Mouse (Mus musculus) heart, embryonic 11.5 days (tissue): Measurements from ENCODE around the gene Qsox1. TPM values are rescaled to one million over a fixed set of nuclear protein-coding genes. Genes with fewer than 3 reads are reported as not detected.

Experiments
- ATAC-seq: fragments of 200-750 bp; cut with Nextera tagmentation; replicated peaks from 2 replicates; pipeline ENCODE4 v1.8.0; 2017; ENCODE audit warnings: moderate library complexity; ENCODE audit not compliant: insufficient number of reproducible peaks, low FRiP score, low TSS enrichment
- H3K27ac ChIP-seq: fragments of 300-500 bp; sonication (generic); 2 replicates; pipeline ENCODE4 v1.5.1; 2014; ENCODE audit warnings: mild to moderate bottlenecking, low read depth, low read length
- H3K27me3 ChIP-seq: fragments of 300-500 bp; sonication (generic); 2 replicates; pipeline ENCODE4 v1.6.1; 2014; ENCODE audit warnings: mild to moderate bottlenecking, low read length, mixed read lengths; ENCODE audit not compliant: control insufficient read depth, insufficient read depth
- H3K36me3 ChIP-seq: fragments of 300-500 bp; sonication (generic); 2 replicates; pipeline ENCODE4 v1.6.1; 2014; ENCODE audit warnings: mild to moderate bottlenecking, low read length, moderate library complexity, mixed read lengths; ENCODE audit not compliant: control insufficient read depth, insufficient read depth
- H3K4me1 ChIP-seq: fragments of 300-500 bp; sonication (generic); 2 replicates; pipeline ENCODE4 v1.6.1; 2014; ENCODE audit warnings: low read length; ENCODE audit not compliant: control insufficient read depth, insufficient read depth
- H3K4me2 ChIP-seq: fragments of 300-500 bp; sonication (generic); 2 replicates; pipeline ENCODE4 v1.6.1; 2014; ENCODE audit warnings: mild to moderate bottlenecking, moderate library complexity
- H3K4me3 ChIP-seq: fragments of 300-500 bp; sonication (generic); 2 replicates; pipeline ENCODE4 v1.5.1; 2014; ENCODE audit warnings: low read depth, low read length
- H3K9ac ChIP-seq: fragments of 300-500 bp; sonication (generic); 2 replicates; pipeline ENCODE4 v1.6.1; 2014; ENCODE audit warnings: mild to moderate bottlenecking, low read depth, low read length, moderate library complexity
- H3K9me3 ChIP-seq: fragments of 300-500 bp; sonication (generic); replicated peaks from 2 replicates; pipeline ENCODE4 v1.6.1; 2016; ENCODE audit warnings: low read length; ENCODE audit not compliant: control insufficient read depth
- WGBS: fragments of 180-500 bp; shearing (Covaris S2); extraction: QIAGEN DNeasy Blood & Tissue Kit; methylation state at CpG from one replicate; pipeline ENCODE4 v1.1.7; 2014; ENCODE audit not compliant: insufficient replicate concordance; 5-methylcytosine and 5-hydroxymethylcytosine counted together
- polyA plus RNA-seq: library from polyadenylated mRNA; unstranded; fragments of >200 nt; fragmentation: Nextera tagmentation; extraction: Ambion mirVana; gene quantifications from 2 replicates; pipeline ENCODE4 v1.2.1, GENCODE M21; 2014

The Qsox1 gene
- polyA plus RNA-seq, 1 experiment from 2014 or later = 12.1 TPM

GRCm38 (mm10) chr1:155830861-155831260 is 18.2 kb upstream of the Qsox1 start:
- Histone ChIP-seq H3K27ac (no peak overlapping the region), H3K4me1 (0 out of 2 replicates have a peak, but pooled peaks cover 3% of the 10 kb centered on the region), H3K36me3 (no peaks in the 10 kb centered on the region), H3K4me2 (no peak overlapping the region), H3K4me3 (no peak overlapping the region), H3K27me3 (no peaks in the 10 kb centered on the region), H3K9ac (no peak overlapping the region), H3K9me3 (no peaks in the 10 kb centered on the region)
- no peak for ATAC-seq
- 67% methylated on average over 6 of the region's 6 CpGs for WGBS

GRCm38 (mm10) chr1:155827703-155828295 is 15.1 kb upstream of the Qsox1 start:
- H3K4me1 ChIP-seq = 0 out of 2 replicates have a peak, but pooled peaks cover 3% of the 10 kb centered on the region
- 38% methylated on average over 8 of the region's 8 CpGs for WGBS
- no peak overlapping the region for H3K27ac ChIP-seq
- no peak overlapping the region for H3K9ac ChIP-seq
- no peaks in the 10 kb centered on the region for H3K27me3 ChIP-seq
- H3K4me2 ChIP-seq = no peak overlapping the region
- no peak overlapping the region for H3K4me3 ChIP-seq
- no peaks in the 10 kb centered on the region for H3K9me3 ChIP-seq
- H3K36me3 ChIP-seq = no peaks in the 10 kb centered on the region
- no peak for ATAC-seq

GRCm38 (mm10) chr1:155826803-155827395 is 14.2 kb upstream of the Qsox1 start:
- 48% methylated on average over 5 of the region's 5 CpGs for WGBS
- Histone ChIP-seq H3K9me3 (no peaks in the 10 kb centered on the region), H3K4me2 (no peak overlapping the region), H3K27me3 (no peaks in the 10 kb centered on the region), H3K27ac (no peak overlapping the region), H3K4me3 (no peak overlapping the region), H3K36me3 (no peaks in the 10 kb centered on the region), H3K9ac (no peak overlapping the region), H3K4me1 (0 out of 2 replicates have a peak, but pooled peaks cover 3% of the 10 kb centered on the region)
- ATAC-seq = no peak

- no peaks in the 10 kb centered on the region for H3K9me3 ChIP-seq
- H3K36me3 ChIP-seq = no peaks in the 10 kb centered on the region
- no peak for ATAC-seq
Measured at GRCm38 (mm10) chr1:155825940-155826716, 13.4 kb upstream of the Qsox1 start.

GRCm38 (mm10) chr1:155820646-155821045 is 8.0 kb upstream of the Qsox1 start:
- H3K9ac ChIP-seq = no peak overlapping the region
- no peak for ATAC-seq
- H3K27me3 ChIP-seq = no peaks in the 10 kb centered on the region
- no peaks in the 10 kb centered on the region for H3K9me3 ChIP-seq
- no peak overlapping the region for H3K4me2 ChIP-seq
- H3K27ac ChIP-seq = no peak overlapping the region
- WGBS = 85% methylated on average over 5 of the region's 5 CpGs
- H3K4me1 ChIP-seq = no peaks in the 10 kb centered on the region
- H3K36me3 ChIP-seq = no peaks in the 10 kb centered on the region
- H3K4me3 ChIP-seq = no peak overlapping the region

More at GRCm38 (mm10) chr1:155825940-155826716, 13.4 kb upstream of the Qsox1 start:
- Histone ChIP-seq H3K9ac (no peak overlapping the region), H3K27ac (no peak overlapping the region), H3K4me2 (no peak overlapping the region), H3K4me1 (0 out of 2 replicates have a peak, but pooled peaks cover 3% of the 10 kb centered on the region), H3K27me3 (no peaks in the 10 kb centered on the region), H3K4me3 (no peak overlapping the region)
- WGBS = 82% methylated on average over 4 of the region's 4 CpGs

GRCm38 (mm10) chr1:155816167-155816566 is 3.5 kb upstream of the Qsox1 start:
- Histone ChIP-seq H3K36me3 (no peaks in the 10 kb centered on the region), H3K27ac (no peak overlapping the region), H3K4me1 (peaks cover 4% of the 10 kb centered on the region; the same call in 1 of the 2 replicates), H3K4me2 (no peak overlapping the region), H3K9me3 (no peaks in the 10 kb centered on the region), H3K9ac (no peak overlapping the region), H3K27me3 (no peaks in the 10 kb centered on the region), H3K4me3 (no peak overlapping the region)
- 61% methylated on average over 2 of the region's 2 CpGs for WGBS
- no peak for ATAC-seq

GRCm38 (mm10) chr1:155811995-155812580 is 601 bp downstream of the Qsox1 start:
- no peaks in the 10 kb centered on the region for H3K9me3 ChIP-seq
- H3K27ac ChIP-seq = peak overlapping the region; percentile 47; the same call in 1 of the 2 replicates
- H3K9ac ChIP-seq = peak overlapping the region; percentile 73
- H3K4me2 ChIP-seq = peak overlapping the region; percentile 82
- 4% methylated on average over 22 of the region's 22 CpGs for WGBS
- peak overlapping the region; percentile 67 for H3K4me3 ChIP-seq
- H3K36me3 ChIP-seq = no peaks in the 10 kb centered on the region
- no peak; the same call in 1 of the 2 replicates for ATAC-seq
- H3K27me3 ChIP-seq = no peaks in the 10 kb centered on the region
- peaks cover 19% of the 10 kb centered on the region; the same call in 1 of the 2 replicates for H3K4me1 ChIP-seq

- H3K4me3 ChIP-seq = no peak overlapping the region
- peaks cover 19% of the 10 kb centered on the region; the same call in 1 of the 2 replicates for H3K4me1 ChIP-seq
- no peaks in the 10 kb centered on the region for H3K9me3 ChIP-seq
- no peaks in the 10 kb centered on the region for H3K36me3 ChIP-seq
- peak overlapping the region; percentile 29 for H3K4me2 ChIP-seq
- no peak for ATAC-seq
- 39% methylated on average over 7 of the region's 7 CpGs for WGBS
- no peak overlapping the region for H3K9ac ChIP-seq
- no peak overlapping the region; the same call in 1 of the 2 replicates for H3K27ac ChIP-seq
- H3K27me3 ChIP-seq = no peaks in the 10 kb centered on the region
Measured at GRCm38 (mm10) chr1:155810616-155811015, 2.1 kb downstream of the Qsox1 start.
